Mouse (Mus musculus) right cerebral cortex, postnatal 14 days (tissue): ENCODE data around the gene Rpgrip1.
A peak's percentile ranks its signal among the peaks of the same experiment; 100 is the strongest.
"Not testable (repeated sequence)": the region's sequence is repeated elsewhere in the genome, so short reads cannot be mapped to it uniquely, and the experiment has no call there.

Source experiments
- DNase-seq: peaks from one replicate; pipeline ENCODE4 v3.0.0; 2022

The Rpgrip1 gene

GRCm38 (mm10) chr14:52110346-52110745 lies at the start of gene Rpgrip1:
Gene Rpgrip1, plus strand, starts transcription at chr14:52110704.
- no peak for DNase-seq

GRCm38 (mm10) chr14:52060800-52061199 lies 49.7 kb upstream of the Rpgrip1 start:
- DNase-seq, result no peak

GRCm38 (mm10) chr14:52061798-52062197 lies 48.7 kb upstream of the Rpgrip1 start:
- no peak for DNase-seq

GRCm38 (mm10) chr14:52066135-52066534 lies 44.4 kb upstream of the Rpgrip1 start:
- DNase-seq, result no peak

- no peak for DNase-seq
These were observed 38.8 kb upstream of the Rpgrip1 start for GRCm38 (mm10) chr14:52071599-52072137.

- DNase-seq, result no peak
These were observed 27.4 kb upstream of the Rpgrip1 start for GRCm38 (mm10) chr14:52083083-52083482.

- DNase-seq, result no peak
These were observed 16.0 kb upstream of the Rpgrip1 start for GRCm38 (mm10) chr14:52094533-52094932.

- not testable (repeated sequence) for DNase-seq
These were observed 13.3 kb upstream of the Rpgrip1 start for GRCm38 (mm10) chr14:52097191-52097590.

- DNase-seq, result not testable (repeated sequence)
These were observed 12.1 kb upstream of the Rpgrip1 start for GRCm38 (mm10) chr14:52098387-52098786.

GRCm38 (mm10) chr14:52099563-52099962 lies 10.9 kb upstream of the Rpgrip1 start:
- DNase-seq, result no peak

- DNase-seq, result no peak
These were observed 10.1 kb upstream of the Rpgrip1 start for GRCm38 (mm10) chr14:52100170-52100960.

GRCm38 (mm10) chr14:52101285-52102157 lies 9.0 kb upstream of the Rpgrip1 start:
- no peak for DNase-seq

GRCm38 (mm10) chr14:52103474-52103855 lies 7.0 kb upstream of the Rpgrip1 start:
- peak; percentile 69 for DNase-seq

- peak; percentile 100 for DNase-seq
These were observed 6.4 kb upstream of the Rpgrip1 start, which contains the start of gene Hnrnpc for GRCm38 (mm10) chr14:52103856-52104676. Gene Hnrnpc, minus strand, starts transcription at chr14:52104028.

- no peak for DNase-seq
These were observed 5.7 kb upstream of the Rpgrip1 start for GRCm38 (mm10) chr14:52104677-52105285.

- no peak for DNase-seq
These were observed 5.2 kb upstream of the Rpgrip1 start for GRCm38 (mm10) chr14:52105308-52105707.

- peak; percentile 56 for DNase-seq
These were observed 3.8 kb upstream of the Rpgrip1 start for GRCm38 (mm10) chr14:52106741-52107140.

GRCm38 (mm10) chr14:52108025-52108424 lies 2.5 kb upstream of the Rpgrip1 start:
- no peak for DNase-seq

GRCm38 (mm10) chr14:52114101-52114500 lies 3.6 kb downstream of the Rpgrip1 start:
- no peak for DNase-seq

GRCm38 (mm10) chr14:52117241-52117640 lies 6.7 kb downstream of the Rpgrip1 start:
- DNase-seq, result no peak

- no peak for DNase-seq
These were observed 7.9 kb downstream of the Rpgrip1 start for GRCm38 (mm10) chr14:52118456-52118822.
